Mouse (Mus musculus): ENCODE data around the gene Zbtb9.

Gene Zbtb9

DNA sequence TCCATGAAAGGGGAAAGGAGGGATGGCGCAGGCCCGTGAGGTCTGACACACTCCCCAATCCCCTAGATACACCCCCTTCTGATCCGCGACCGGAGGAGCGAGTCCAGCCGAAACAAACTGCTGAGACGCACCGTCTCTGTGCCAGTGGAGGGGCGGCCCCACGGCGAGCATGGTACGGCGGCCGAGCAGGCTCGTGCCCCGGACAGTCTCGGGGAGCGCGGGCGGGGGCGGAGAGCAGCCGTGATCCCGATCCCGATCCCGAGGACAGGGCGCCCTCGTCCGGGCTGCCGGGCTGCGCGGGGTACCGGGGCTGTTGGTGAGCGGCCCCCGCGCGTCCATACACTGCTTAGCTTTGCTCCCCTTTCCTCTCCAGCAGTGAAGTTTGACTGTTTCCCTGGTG lies 26.4 kb upstream of the Zbtb9 start:
- ATAC-seq (ENCODE audit: insufficient number of reproducible peaks, low FRiP score, low TSS enrichment): peak; percentile 45; the same call in 1 of the 2 replicates

DNA sequence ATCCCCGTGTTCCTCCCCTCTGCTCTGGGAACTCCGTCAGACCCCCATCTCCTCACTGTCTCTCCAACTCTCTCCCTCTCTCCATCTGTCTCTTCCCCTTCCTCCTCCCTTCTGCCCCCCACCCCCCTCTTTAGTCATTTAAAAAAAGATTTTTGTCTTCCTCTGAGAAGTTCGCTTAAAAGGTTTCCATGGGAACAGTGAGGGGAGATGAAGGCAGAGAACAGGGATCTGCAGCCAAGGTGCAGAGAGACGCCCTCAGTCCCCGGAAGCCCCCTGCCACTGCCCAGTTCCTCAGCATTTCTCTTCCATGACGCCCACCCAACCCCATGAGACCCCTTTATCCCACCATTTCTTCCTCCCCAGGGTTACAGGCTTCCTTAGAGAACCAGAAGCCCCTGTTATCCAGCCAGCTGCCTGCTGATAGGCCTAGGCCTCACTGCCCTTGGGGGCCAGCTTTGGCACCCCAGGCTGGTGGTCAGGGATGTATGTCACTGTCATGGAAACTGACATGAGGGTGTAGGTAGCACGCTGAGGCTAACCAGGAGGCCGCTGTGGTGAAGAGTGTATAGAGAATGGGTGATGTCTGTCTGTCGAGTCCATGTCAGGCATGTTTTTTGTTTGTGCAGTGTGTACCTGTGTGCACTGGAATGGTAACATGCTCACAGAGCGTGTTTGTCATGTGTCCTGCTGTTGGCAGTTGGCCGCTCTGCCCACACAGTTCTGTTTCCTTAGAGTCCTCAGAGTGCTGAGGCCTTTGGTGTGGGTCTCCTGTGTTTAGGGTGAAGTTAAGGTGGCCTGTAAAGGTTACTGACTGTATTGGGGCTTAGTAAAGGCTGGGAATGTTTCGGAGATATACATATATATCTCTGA lies 25.5 kb upstream of the Zbtb9 start:
- no peak for ATAC-seq (ENCODE audit: insufficient number of reproducible peaks, low FRiP score, low TSS enrichment)

DNA sequence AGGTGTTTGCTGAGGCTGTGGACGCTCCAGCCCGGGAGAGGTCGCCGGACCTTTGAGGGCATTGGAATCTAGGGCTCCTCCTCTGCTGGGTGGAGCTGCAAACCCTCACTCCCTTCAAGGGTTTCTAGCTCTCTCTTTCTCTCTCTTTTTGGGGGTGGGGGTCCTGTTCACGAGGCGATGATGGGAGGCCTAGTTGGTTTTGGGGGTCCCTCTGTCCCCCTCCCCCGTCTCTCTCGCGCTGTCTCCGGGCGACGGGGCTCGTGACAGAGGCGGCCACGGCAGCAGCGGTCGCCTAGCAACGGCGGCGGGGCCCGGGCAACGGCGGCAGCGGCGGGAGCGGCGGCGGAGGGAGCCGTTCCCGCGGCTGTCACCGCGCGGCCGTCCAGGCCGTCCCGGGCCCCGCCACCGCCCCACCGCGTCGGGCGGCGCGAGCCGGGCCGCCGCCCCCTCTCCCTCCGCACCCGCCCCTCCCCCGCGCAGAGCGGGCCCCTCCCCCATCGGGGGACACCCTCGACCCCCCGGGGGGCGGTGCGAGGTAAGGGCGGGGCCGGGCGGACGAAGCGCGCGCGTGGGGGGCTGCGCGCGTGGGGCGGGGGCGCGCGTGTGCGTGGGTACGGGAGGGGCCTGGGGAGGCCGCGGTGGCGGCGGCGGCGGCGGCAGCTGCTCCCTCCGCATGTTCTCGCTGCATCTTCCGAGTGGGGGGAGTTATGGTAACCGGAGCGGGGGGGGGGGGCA lies 24.5 kb upstream of the Zbtb9 start:
- ATAC-seq (ENCODE audit: insufficient number of reproducible peaks, low FRiP score, low TSS enrichment): no peak

DNA sequence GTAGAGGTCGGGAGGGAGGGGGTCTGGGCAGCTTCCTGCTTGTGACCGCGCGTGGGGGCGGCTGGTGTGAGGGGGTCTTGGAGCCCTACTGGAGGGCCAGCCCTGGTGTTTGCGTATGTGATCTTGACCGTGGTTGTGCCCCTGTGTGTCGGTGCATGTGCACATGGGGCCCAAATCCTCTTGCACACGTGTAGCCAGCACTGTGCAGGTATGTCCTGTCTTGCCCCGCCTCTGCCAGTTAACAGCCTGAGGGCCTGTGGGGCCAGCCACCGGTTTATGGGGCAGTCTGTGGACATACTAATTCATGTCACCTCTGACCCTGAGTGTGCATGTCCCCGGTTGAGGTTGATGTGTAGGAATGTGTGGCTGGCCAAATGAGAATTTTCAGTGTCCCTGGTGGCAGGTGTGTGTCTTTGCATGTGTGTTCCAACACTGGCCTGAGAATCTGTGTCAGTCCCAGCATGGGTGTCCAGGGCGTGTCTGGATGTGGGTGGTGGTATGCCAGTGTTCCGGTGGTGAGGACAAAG lies 23.9 kb upstream of the Zbtb9 start:
- ATAC-seq (ENCODE audit: insufficient number of reproducible peaks, low FRiP score, low TSS enrichment): no peak

DNA sequence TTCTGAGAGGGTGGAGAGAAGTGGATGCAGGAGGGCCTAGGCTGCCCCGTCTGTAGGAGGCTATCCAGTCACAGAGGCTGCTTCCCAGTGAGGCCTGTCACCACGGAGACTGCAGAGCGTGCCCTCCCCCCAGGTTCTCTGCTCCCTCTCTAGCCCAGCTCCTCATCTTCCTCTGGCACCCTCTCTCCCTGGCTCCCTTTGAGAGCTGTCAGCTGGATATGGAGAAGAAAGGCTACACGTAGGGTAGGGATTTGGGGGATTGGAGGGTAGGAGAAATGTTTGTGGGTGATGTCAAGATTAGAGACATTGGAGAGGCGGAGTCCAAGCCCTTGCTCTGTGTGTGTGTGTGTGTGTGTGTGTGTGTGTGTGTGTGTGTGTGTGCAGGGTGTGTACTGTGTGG lies 23.1 kb upstream of the Zbtb9 start:
- ATAC-seq (ENCODE audit: insufficient number of reproducible peaks, low FRiP score, low TSS enrichment): no peak

DNA sequence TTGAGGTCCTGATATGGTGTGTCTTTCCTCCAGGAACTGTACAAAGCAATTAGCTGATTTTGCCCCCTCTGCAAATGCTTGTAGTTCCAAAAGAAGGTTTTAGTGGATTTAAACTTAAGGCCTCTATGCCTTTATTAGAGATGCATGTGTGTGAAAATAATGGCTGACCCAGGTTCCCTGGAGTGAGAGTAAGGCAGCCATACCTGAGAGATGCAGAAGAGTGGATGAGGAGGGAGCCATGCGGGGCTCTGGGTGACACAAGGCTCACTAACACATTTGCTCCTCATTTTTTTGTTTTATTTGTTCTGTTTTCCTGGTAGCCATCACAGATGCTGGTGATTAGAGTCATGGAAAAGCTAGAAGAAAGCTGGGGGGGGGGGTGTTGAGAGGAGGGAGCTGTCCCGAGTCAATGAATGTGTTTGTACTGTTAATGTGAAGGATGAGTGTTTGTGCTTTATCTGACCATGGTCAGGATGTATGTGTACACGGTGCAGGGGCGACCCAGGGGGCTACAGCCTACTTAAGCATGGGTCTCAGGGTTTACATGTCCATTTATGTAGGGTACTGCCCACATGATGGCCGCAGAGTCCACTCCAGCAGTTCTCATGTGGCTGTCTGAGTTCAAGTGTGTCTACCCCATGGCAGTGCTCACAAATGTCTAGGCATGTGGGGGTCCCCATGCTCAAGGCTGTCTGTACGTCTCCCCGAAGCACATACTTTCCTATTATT lies 22.2 kb upstream of the Zbtb9 start:
- ATAC-seq (ENCODE audit: insufficient number of reproducible peaks, low FRiP score, low TSS enrichment): no peak

DNA sequence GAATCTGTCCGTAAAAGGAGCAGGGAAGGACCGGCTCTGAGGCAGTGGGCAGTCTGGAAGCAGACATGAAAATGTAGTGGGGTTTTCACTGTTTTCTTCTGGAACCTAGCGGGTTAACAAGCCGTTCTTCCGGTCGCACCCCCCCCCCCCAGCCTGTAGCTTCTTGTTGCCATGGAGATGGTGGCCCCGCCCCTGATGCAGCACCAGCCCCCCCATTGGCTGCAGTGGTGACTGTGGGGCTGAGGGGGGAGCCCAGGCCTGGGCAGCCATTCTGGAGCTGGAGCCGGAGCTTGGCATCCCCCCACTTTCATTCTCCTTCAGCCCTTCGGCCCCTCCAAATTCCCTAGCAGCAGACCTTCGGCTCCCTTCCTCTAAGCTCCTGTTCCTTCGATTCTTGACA lies 21.6 kb upstream of the Zbtb9 start:
- ATAC-seq (ENCODE audit: insufficient number of reproducible peaks, low FRiP score, low TSS enrichment): no peak

DNA sequence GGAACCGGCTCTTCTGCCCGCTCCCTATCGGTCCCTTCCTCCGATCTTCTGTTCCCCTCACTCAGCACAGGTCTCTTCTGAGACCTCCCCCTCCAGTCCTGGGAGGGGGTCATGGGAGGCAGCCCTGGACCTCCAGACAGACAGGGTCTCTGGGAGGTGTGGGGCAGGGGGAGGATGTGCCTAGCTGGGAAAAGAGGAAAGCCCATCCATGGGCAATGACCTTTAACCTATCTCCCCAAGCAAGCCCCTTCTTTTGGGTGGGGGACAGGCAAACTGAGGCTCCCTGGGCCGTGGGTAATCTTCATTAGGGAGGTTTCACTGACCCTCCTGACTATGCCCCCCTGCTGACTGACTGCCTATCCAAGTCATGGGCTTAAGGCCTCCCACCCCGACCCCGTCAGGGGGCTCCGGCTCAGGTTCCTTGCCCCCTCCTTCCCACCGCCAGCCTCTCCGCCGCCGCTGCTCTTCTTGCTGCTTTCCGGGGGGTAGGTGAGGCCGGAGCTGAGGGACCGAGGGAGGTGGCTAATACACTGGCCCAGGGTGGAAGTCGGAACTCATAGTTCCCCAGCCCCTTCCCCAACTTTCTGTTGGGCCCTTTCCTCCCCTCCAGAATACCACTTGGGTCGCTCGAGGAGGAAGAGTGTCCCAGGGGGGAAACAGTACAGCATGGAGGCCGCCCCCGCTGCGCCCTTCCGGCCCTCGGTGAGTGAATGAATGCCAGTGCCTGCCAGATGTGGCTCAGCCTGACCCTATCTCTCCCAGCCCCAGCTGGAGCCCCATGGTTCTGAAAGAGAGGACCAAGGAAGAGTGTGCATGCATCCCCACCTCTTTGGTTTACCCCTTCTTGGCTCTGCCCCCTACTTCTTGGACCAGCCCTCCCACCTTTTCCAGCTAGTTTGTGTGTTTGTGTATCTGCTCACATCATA lies 20.8 kb upstream of the Zbtb9 start:
- ATAC-seq (ENCODE audit: insufficient number of reproducible peaks, low FRiP score, low TSS enrichment): no peak

DNA sequence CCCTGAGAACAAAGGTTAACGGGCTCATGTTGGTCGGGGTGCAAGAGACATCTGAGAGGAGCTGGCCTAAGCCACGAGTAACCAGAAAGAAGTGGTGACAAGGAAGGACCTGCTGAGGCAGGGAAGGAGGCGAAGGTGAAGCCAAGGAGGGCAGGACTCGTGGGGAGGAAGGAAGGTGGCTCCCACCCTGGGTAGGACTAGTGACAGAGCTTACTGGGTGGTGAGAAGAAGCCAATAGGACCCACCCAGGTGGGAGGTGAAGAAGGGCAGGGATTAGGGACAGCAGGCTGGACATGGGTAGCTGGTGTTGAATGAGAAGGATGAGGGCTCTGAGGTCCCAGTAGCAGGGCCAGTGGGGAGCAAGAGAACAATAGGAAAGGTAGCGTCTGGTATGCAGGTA lies 19.8 kb upstream of the Zbtb9 start:
- ATAC-seq (ENCODE audit: insufficient number of reproducible peaks, low FRiP score, low TSS enrichment): no peak

DNA sequence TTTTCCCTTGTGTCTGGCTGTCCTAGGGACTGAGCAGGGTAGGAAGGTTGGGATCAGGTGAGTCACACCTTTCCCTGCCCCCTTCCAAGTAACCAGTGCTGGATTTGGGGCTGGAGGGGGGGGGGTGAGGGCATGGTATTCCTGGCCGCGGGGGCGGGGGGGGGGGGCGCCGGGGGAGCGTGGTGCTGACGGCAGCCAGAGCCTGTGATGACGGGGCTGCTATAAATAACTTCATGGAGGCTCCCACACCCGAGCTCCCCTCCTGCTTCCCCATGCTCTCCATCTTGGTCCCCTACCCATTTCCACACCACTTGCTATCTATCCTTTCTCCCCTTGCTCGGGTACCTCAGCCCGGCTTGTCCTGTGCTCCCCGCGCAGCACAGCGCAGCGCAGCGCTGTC lies 19.2 kb upstream of the Zbtb9 start:
- no peak for ATAC-seq (ENCODE audit: insufficient number of reproducible peaks, low FRiP score, low TSS enrichment)

DNA sequence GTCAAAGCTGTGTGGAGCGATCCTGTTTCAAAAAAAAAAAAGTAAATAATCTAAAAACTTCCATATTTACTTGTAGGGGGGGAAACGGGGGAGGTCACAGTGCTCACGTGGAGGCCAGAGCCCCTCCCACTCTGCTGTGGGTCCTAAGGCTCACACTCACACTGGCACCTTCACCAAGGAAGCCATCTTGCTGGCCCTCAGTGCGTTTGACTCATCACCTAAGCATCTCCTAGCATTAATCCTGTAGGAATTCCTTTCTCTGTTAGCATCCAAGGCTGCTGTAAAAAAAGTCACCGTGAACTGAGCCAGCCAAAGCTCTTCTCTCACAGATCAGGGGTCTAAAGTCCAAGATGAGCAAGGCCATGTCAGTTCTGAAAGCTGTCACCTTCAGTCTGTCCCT lies 16.7 kb upstream of the Zbtb9 start:
- no peak for ATAC-seq (ENCODE audit: insufficient number of reproducible peaks, low FRiP score, low TSS enrichment)

DNA sequence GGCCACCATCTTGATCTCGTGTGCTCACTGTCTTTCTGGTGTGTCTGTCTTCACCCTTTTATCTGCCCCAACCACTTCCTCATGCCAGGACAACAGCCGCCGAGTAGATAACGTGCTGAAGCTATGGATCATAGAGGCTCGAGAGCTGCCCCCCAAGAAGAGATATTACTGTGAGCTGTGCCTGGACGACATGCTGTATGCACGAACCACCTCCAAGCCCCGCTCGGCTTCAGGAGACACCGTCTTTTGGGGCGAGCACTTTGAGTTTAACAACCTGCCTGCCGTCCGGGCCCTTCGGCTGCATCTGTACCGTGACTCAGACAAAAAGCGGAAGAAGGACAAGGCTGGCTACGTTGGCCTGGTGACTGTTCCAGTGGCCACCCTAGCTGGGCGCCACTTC lies 16.1 kb upstream of the Zbtb9 start:
- no peak for ATAC-seq (ENCODE audit: insufficient number of reproducible peaks, low FRiP score, low TSS enrichment)

DNA sequence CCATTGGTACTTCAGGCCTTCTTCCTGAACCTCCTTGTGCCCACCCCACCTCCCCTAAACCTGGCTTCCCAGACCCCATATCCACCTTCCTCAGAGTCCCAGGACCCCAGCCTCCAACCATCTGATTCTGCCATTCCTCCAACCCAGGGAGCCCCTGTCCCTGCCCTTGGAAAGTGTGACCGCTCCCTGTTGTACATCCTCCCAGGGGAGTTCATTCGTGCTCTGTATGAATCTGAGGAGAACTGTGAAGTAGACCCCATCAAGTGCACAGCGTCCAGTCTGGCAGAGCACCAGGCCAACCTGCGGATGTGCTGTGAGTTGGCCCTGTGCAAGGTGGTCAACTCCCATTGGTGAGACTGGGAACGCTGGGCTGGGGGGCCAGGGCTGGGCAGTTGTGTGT lies 15.1 kb upstream of the Zbtb9 start:
- ATAC-seq (ENCODE audit: insufficient number of reproducible peaks, low FRiP score, low TSS enrichment): no peak

DNA sequence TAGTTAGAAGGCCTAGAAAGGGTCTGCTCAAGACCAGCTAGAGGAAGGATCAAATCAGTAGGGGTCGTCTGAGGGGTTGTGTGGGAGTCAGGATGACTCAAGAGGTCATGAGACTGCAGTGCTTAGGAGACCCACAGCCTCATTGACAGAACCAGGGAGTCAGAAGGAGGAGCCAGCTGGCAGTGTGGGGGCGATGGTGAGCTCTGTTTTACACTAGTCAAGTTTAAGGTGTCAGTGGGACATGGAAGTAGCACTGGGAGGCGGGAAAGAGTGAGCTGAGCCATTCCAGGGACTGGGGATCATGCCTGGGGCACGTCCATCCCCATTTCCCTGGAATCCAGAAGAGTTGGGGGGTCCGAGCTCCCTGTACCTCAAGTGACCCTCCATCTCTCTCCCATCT lies 14.1 kb upstream of the Zbtb9 start:
- ATAC-seq (ENCODE audit: insufficient number of reproducible peaks, low FRiP score, low TSS enrichment): no peak

DNA sequence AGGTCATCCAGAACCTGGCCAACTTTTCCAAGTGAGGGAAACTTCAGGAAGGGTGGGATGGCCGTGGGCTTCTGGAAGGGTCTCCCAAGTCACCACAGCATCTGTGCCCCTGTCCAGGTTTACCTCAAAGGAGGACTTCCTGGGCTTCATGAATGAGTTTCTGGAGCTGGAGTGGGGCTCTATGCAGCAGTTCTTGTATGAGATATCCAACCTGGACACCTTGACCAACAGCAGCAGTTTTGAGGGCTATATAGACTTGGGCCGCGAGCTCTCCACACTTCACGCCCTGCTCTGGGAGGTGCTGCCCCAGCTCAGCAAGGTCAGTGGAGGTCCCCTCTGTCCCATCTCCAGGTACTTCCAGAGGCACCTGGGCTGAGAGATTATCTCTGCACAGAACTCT lies 13.2 kb upstream of the Zbtb9 start:
- ATAC-seq (ENCODE audit: insufficient number of reproducible peaks, low FRiP score, low TSS enrichment): no peak

DNA sequence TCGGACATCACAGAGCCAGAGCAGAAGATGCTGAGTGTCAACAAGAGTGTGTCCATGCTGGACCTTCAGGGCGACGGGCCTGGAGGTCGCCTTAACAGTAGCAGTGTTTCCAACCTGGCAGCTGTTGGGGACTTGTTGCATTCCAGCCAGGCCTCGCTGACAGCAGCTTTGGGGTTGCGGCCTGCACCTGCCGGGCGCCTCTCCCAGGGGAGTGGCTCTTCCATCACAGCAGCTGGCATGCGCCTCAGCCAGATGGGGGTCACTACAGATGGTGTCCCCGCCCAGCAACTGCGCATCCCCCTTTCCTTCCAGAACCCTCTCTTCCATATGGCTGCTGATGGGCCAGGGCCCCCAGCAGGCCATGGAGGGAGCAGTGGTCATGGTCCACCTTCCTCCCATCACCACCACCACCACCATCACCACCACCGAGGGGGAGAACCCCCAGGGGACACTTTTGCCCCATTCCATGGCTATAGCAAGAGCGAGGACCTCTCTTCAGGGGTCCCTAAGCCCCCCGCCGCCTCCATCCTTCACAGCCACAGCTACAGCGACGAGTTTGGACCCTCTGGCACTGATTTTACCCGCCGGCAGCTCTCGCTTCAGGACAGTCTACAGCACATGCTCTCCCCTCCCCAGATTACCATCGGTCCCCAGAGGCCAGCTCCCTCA lies 11.3 kb upstream of the Zbtb9 start:
- no peak for ATAC-seq (ENCODE audit: insufficient number of reproducible peaks, low FRiP score, low TSS enrichment)

DNA sequence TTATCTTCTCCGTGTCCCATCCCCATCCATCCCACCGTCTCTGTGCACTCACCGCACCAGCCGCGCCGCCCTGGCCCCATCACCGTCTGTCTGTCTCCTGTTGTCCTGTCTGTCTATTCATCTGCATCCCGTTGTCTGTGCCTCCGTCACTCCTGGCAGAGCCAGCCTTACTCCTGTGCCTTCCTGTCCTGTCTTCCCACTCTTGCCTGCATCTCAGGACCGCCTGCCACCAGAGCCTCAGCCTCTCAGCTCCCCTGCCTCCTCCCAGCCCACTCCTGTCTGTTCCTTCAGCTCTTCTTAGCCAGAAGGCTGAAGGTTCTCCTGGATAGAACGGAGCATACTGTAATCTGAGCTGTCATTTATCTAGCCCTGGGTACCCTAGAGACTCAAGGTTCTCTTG lies 6.0 kb upstream of the Zbtb9 start:
- ATAC-seq (ENCODE audit: insufficient number of reproducible peaks, low FRiP score, low TSS enrichment): no peak

DNA sequence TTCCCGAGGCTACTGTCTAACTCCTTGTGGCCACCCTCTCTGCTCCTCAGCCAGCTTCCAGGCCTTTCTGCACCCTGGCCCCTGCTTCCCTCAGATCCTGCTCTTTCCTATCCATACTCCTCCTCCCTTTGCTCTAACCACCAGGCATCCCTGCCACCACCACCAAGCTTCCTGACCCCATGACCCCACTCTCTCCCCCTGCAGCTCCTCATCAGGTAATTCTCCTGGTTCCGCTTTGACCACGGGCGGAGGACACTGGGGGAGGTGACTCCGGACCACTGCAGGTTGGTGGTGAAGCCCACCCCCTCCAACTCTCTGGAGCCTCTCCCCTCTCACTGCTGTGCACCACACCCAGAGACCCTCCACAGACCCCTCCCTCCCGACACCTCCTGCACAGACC lies 5.5 kb upstream of the Zbtb9 start:
- ATAC-seq (ENCODE audit: insufficient number of reproducible peaks, low FRiP score, low TSS enrichment): no peak

DNA sequence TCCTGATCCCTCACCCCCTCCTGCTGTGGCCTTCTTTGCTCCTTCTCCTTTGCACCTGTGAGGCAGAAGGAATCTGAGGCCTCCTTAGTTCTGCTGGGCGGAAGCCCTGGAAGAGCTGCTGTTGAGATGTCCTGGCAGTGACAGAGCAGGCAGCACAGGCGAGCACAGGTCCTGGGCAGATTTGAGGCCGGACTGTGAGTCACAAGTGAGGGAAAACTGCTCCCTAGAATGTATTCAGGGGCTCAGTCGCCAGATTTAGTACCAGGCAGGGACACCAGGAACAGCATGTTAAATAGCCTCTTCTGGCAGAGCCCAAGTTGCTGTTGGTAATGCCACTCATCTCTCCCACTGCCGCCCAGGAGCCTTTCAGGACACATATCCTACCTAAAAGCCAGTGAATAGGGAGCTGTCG lies 4.8 kb upstream of the Zbtb9 start:
- ATAC-seq (ENCODE audit: insufficient number of reproducible peaks, low FRiP score, low TSS enrichment): no peak

Measured in cerebellum, adult (tissue).